Mouse (Mus musculus) forebrain, embryonic 14.5 days (tissue): Measurements from ENCODE around the gene Comt. TPM values are rescaled to one million over a fixed set of nuclear protein-coding genes. Genes with fewer than 3 reads are reported as not detected.

ENCODE experiments used
- microRNA-seq: library from miRNA; unstranded; fragments of <30 nt; microRNA quantifications from one replicate; pipeline ENCODE4, GENCODE M21; 2016
- polyA plus RNA-seq: library from polyadenylated mRNA; unstranded; fragments of >200 nt; fragmentation: Nextera tagmentation; extraction: Ambion mirVana; gene quantifications from 2 replicates; pipeline ENCODE4 v1.2.1, GENCODE M21; 2014

The Comt gene
- polyA plus RNA-seq, 1 experiment from 2014 or later = 54.6 TPM

Small RNAs within 50 kb of the gene (microRNA-seq; reads per million reads assigned to microRNA genes)
- not detected for gene Gm26219

Other genes starting within 250 kb of the Comt start
- gene Ccdc188, start 209.0 kb downstream of the Comt start, polyA plus RNA-seq = 0.13 and 0.16 TPM in 2 replicates
- gene Zdhhc8, start 191.7 kb downstream of the Comt start, polyA plus RNA-seq = 5.9 and 10.2 TPM in 2 replicates
- gene Trmt2a, start 178.2 kb downstream of the Comt start, polyA plus RNA-seq = 95.0 and 95.4 TPM in 2 replicates
- gene Ranbp1, start 178.1 kb downstream of the Comt start, polyA plus RNA-seq = 527 and 537 TPM in 2 replicates
- 1.8 TPM in 1 of 2 replicates, not detected in the other for gene Gm49776, start 168.5 kb downstream of the Comt start, polyA plus RNA-seq
- 26.3 and 31.3 TPM in 2 replicates for gene Dgcr8, start 137.6 kb downstream of the Comt start, polyA plus RNA-seq
- gene Tango2, start 78.7 kb downstream of the Comt start, polyA plus RNA-seq = 78.7 and 81.3 TPM in 2 replicates
- gene Arvcf, start 78.7 kb downstream of the Comt start, polyA plus RNA-seq = 46.8 and 47.8 TPM in 2 replicates
- gene Txnrd2, start 468 bp downstream of the Comt start, polyA plus RNA-seq = 22.0 and 23.5 TPM in 2 replicates
- 16.2 and 19.1 TPM in 2 replicates for gene Gnb1l, start 71.9 kb upstream of the Comt start, polyA plus RNA-seq
- gene Rtl10, start 72.0 kb upstream of the Comt start, polyA plus RNA-seq = 2.8 and 3.0 TPM in 2 replicates
- 0.48 and 0.64 TPM in 2 replicates for gene Tbx1, start 163.8 kb upstream of the Comt start, polyA plus RNA-seq
- 9.6 and 10.3 TPM in 2 replicates for gene Gp1bb, start 195.6 kb upstream of the Comt start, polyA plus RNA-seq
- 5.7 and 8.2 TPM in 2 replicates for gene Gm49601, start 199.6 kb upstream of the Comt start, polyA plus RNA-seq
- 138 and 177 TPM in 2 replicates for gene Sept5, start 203.1 kb upstream of the Comt start, polyA plus RNA-seq